Mouse (Mus musculus) heart, embryonic 10.5 days (tissue): ENCODE measurements around the gene Ccdc138. TPM values are rescaled to one million over a fixed set of nuclear protein-coding genes. Genes with fewer than 3 reads are reported as not detected.

Experiments used
- DNase-seq: peaks from one replicate; pipeline ENCODE4 v3.0.0-alpha.2; 2017; ENCODE audit warnings: low spot score
- H3K27ac ChIP-seq: fragments of 300-500 bp; sonication (generic); 2 replicates; pipeline ENCODE4 v1.5.1; 2016; ENCODE audit warnings: mild to moderate bottlenecking
- H3K27me3 ChIP-seq: fragments of 300-500 bp; sonication (generic); 2 replicates; pipeline ENCODE4 v1.6.1; 2016; ENCODE audit warnings: mild to moderate bottlenecking; ENCODE audit not compliant: poor library complexity, insufficient read depth, severe bottlenecking
- H3K36me3 ChIP-seq: fragments of 300-500 bp; sonication (generic); 2 replicates; pipeline ENCODE4 v1.6.1; 2016; ENCODE audit warnings: mild to moderate bottlenecking, moderate library complexity
- H3K4me1 ChIP-seq: fragments of 300-500 bp; sonication (generic); 2 replicates; pipeline ENCODE4 v1.6.1; 2016; ENCODE audit warnings: mild to moderate bottlenecking
- H3K4me3 ChIP-seq: fragments of 300-500 bp; sonication (generic); 2 replicates; pipeline ENCODE4 v1.5.1; 2016; ENCODE audit warnings: mild to moderate bottlenecking, moderate library complexity
- H3K9me3 ChIP-seq: fragments of 300-500 bp; sonication (generic); 2 replicates; pipeline ENCODE4 v1.6.1; 2016; ENCODE audit warnings: mild to moderate bottlenecking, moderate library complexity
- WGBS: fragments of 180-500 bp; shearing (Covaris S2); methylation state at CpG from one replicate; pipeline ENCODE4 v1.1.7; 2016; 5-methylcytosine and 5-hydroxymethylcytosine counted together
- polyA plus RNA-seq: library from polyadenylated mRNA; unstranded; fragments of >200 nt; fragmentation: Nextera tagmentation; extraction: Ambion mirVana; gene quantifications from 2 replicates; pipeline ENCODE4 v1.2.1, GENCODE M21; 2016

Ccdc138 gene
- polyA plus RNA-seq, 1 experiment from 2014 or later: 10.0 TPM

- Histone ChIP-seq H3K4me1 (peaks cover 27% of the 10 kb centered on the region), H3K4me3 (no peak overlapping the region), H3K27me3 (no peaks in the 10 kb centered on the region), H3K36me3 (no peaks in the 10 kb centered on the region), H3K27ac (peak overlapping the region; percentile 10; the same call in 1 of the 2 replicates), H3K9me3 (no peaks in the 10 kb centered on the region)
- no peak for DNase-seq
- 60% methylated on average over 12 of the region's 12 CpGs for WGBS
These were observed 127.3 kb downstream of the Ccdc138 start for GRCm38 (mm10) chr10:58624848-58625711.

Other genes starting within 250 kb of the Ccdc138 start
- 43.3 and 44.6 TPM in 2 replicates for gene Gcc2, start 242.5 kb upstream of the Ccdc138 start, polyA plus RNA-seq
- gene Lims1, start 174.5 kb upstream of the Ccdc138 start, polyA plus RNA-seq: 121 and 142 TPM in 2 replicates
- gene Ranbp2, start 51.0 kb upstream of the Ccdc138 start, polyA plus RNA-seq: 20.2 and 24.2 TPM in 2 replicates
- gene Edar, start 177.7 kb downstream of the Ccdc138 start, polyA plus RNA-seq: 0.09 TPM in 1 of 2 replicates, not detected in the other
- gene Gm17542, start 220.3 kb downstream of the Ccdc138 start, polyA plus RNA-seq: not detected in 2 replicates